Mouse (Mus musculus): ENCODE results near the gene Lpcat2.

GRCm38 (mm10) chr8:92921768-92922167 lies 66.6 kb downstream of the Lpcat2 start:
- TF ChIP-seq CTCF (IDR thresholded peaks at IDR 0.05; ENCODE audit: control insufficient read depth, insufficient read depth, low read length): no peak
- no peak for TF ChIP-seq POLR2A (IDR thresholded peaks at IDR 0.05; ENCODE audit: borderline replicate concordance, control insufficient read depth, low read depth, low read length)
